In the genomic region with DNA sequence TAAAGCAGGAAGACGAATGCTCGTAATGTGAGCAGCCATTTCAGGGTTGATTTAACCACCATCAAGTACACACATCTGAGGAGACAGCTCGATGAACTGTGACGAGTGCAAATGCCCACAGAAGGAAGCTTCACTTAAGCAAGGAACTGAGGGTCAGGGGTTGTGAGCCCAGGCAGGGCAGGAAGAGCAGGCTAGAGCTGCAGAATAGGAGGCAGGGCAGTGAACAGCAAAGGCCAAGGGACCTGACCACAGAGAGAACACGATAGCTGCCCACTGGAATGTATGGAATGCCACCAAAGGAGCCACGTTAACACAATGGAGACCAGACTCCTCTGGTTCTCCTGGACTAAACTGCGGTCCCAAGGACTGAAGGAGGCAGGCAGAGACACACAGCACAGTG, we compare ENCODE assay signal across 9 mouse cellular contexts. TPM values are rescaled to one million over a fixed set of nuclear protein-coding genes. Genes with fewer than 3 reads are reported as not detected.
DNase-seq lines count a peak whose midpoint lies in the region; ATAC-seq and TF ChIP-seq lines count a peak whose summit lies in the region.
"Had no signal": no experiment of that assay in that cellular context is flagged by ENCODE, and none has a peak within 500 bp of the region (broad histone marks: within the 10 kb centered on the region; RNA-seq: fewer than 3 reads in every experiment).

No protein-coding gene starts in this region.

- no peak for DNase-seq in hindbrain, postnatal 0 days (ENCODE audit: low spot score)
- peak; percentile 85 for DNase-seq in embryo, embryonic 10 days (ENCODE audit: low spot score)
- DNase-seq in kidney, postnatal 0 days (ENCODE audit: low spot score), result peak; percentile 75
- DNase-seq in lung, postnatal 4 days, result peak; percentile 26 to 42
- DNase-seq in cerebellum, postnatal 4 days (ENCODE audit: low spot score in 2 of 2), result no peak
- DNase-seq in testis, postnatal 10 days (ENCODE audit: low spot score), result no peak
- DNase-seq in right cerebral cortex, postnatal 25 days, result no peak

- H3K4me3 ChIP-seq in hindbrain, embryonic 12.5 days, result no peak overlapping the region
- no peak overlapping the region for H3K4me3 ChIP-seq in hindbrain, postnatal 0 days (ENCODE audit: low read length)
- no peak overlapping the region for H3K4me3 ChIP-seq in kidney, postnatal 0 days (replicated peaks; ENCODE audit: low read depth, low read length)
- H3K4me3 ChIP-seq: megakaryocyte, embryonic 14.5 days had no signal

- no peak overlapping the region for H3K4me2 ChIP-seq in hindbrain, embryonic 12.5 days (replicated peaks)
- H3K4me2 ChIP-seq in hindbrain, postnatal 0 days (ENCODE audit: low read depth, low read length), result no peak overlapping the region
- H3K4me2 ChIP-seq in kidney, postnatal 0 days (ENCODE audit: low read length), result 0 out of 2 replicates have a peak overlapping the region, but pooled peaks have one; percentile 21

- H3K9me3 ChIP-seq in hindbrain, embryonic 12.5 days (replicated peaks), result no peaks in the 10 kb centered on the region
- H3K9me3 ChIP-seq in hindbrain, postnatal 0 days (ENCODE audit: low read length), result no peaks in the 10 kb centered on the region
- no peaks in the 10 kb centered on the region for H3K9me3 ChIP-seq in kidney, postnatal 0 days (replicated peaks; ENCODE audit: low read length)

- TF ChIP-seq CTCF in hindbrain, postnatal 0 days (IDR thresholded peaks at IDR 0.05; ENCODE audit: low read depth), result no peak
- TF ChIP-seq CTCF in kidney, postnatal 0 days (IDR thresholded peaks at IDR 0.05; ENCODE audit: low read depth), result no peak

- no peak for ATAC-seq in hindbrain, embryonic 12.5 days (ENCODE audit: low FRiP score)
- no peak for ATAC-seq in hindbrain, postnatal 0 days
- peak; percentile 76 for ATAC-seq in kidney, postnatal 0 days (replicated peaks; ENCODE audit: low FRiP score, low read depth)

- H3K36me3 ChIP-seq in hindbrain, embryonic 12.5 days, result no peaks in the 10 kb centered on the region
- H3K36me3 ChIP-seq in hindbrain, postnatal 0 days (ENCODE audit: insufficient read depth, low read length), result no peaks in the 10 kb centered on the region
- H3K36me3 ChIP-seq in kidney, postnatal 0 days (ENCODE audit: insufficient read depth, low read length), result no peaks in the 10 kb centered on the region

- H3K27me3 ChIP-seq in hindbrain, embryonic 12.5 days, result no peaks in the 10 kb centered on the region
- no peaks in the 10 kb centered on the region for H3K27me3 ChIP-seq in hindbrain, postnatal 0 days (ENCODE audit: insufficient read depth, low read length)
- no peaks in the 10 kb centered on the region for H3K27me3 ChIP-seq in kidney, postnatal 0 days (ENCODE audit: insufficient read depth, low read length)

- WGBS in hindbrain, embryonic 12.5 days, result 6% methylated on average over 7 of the region's 7 CpGs
- 18% methylated on average over 7 of the region's 7 CpGs for WGBS in hindbrain, postnatal 0 days
- 8% methylated on average over 7 of the region's 7 CpGs for WGBS in kidney, postnatal 0 days

- H3K27ac ChIP-seq in hindbrain, embryonic 12.5 days, result peak overlapping the region; percentile 55; the same call in 1 of the 2 replicates
- H3K27ac ChIP-seq in hindbrain, postnatal 0 days, result no peak overlapping the region
- H3K27ac ChIP-seq in kidney, postnatal 0 days, result peak overlapping the region; percentile 78

- no peak overlapping the region for H3K9ac ChIP-seq in hindbrain, embryonic 12.5 days
- no peak overlapping the region for H3K9ac ChIP-seq in hindbrain, postnatal 0 days (replicated peaks; ENCODE audit: low read length)
- no peak overlapping the region; the same call in 1 of the 2 replicates for H3K9ac ChIP-seq in kidney, postnatal 0 days (ENCODE audit: low read depth, low read length)

- H3K4me1 ChIP-seq in hindbrain, embryonic 12.5 days, result peaks cover 26% of the 10 kb centered on the region
- peaks cover 11% of the 10 kb centered on the region for H3K4me1 ChIP-seq in hindbrain, postnatal 0 days (ENCODE audit: insufficient read depth, low read length)
- H3K4me1 ChIP-seq in kidney, postnatal 0 days (replicated peaks; ENCODE audit: insufficient read depth, low read length), result peaks cover 37% of the 10 kb centered on the region

RNA-seq across cellular contexts. Expression of a gene that starts 5.5 kb away (rescaled TPM):
- polyA plus RNA-seq in hindbrain, embryonic 12.5 days (2016; fragmentation: Nextera tagmentation; extraction: Ambion mirVana), result 21.1 and 22.1 TPM in 2 replicates
- total RNA-seq in hindbrain, postnatal 0 days (2014; rRNA removed), result 68.0 and 79.6 TPM in 2 replicates
- polyA plus RNA-seq in hindbrain, postnatal 0 days (2015; fragmentation: Nextera tagmentation; extraction: Ambion mirVana), result 36.2 TPM in 2 replicates
- polyA plus RNA-seq in kidney, postnatal 0 days (2015; fragmentation: Nextera tagmentation; extraction: Ambion mirVana), result 28.8 and 31.8 TPM in 2 replicates

RNA-seq across cellular contexts. Expression of a gene that starts 35.6 kb away (rescaled TPM):
- polyA plus RNA-seq in hindbrain, embryonic 12.5 days (2016; fragmentation: Nextera tagmentation; extraction: Ambion mirVana), result 155 and 162 TPM in 2 replicates
- 43.8 TPM in 2 replicates for total RNA-seq in hindbrain, postnatal 0 days (2014; rRNA removed)
- polyA plus RNA-seq in hindbrain, postnatal 0 days (2015; fragmentation: Nextera tagmentation; extraction: Ambion mirVana), result 60.2 and 63.2 TPM in 2 replicates
- polyA plus RNA-seq in kidney, postnatal 0 days (2015; fragmentation: Nextera tagmentation; extraction: Ambion mirVana), result 77.9 and 88.6 TPM in 2 replicates

RNA-seq across cellular contexts. Expression of a gene that starts 51.9 kb away (rescaled TPM):
- polyA plus RNA-seq in hindbrain, embryonic 12.5 days (2016; fragmentation: Nextera tagmentation; extraction: Ambion mirVana), result 18.9 and 20.9 TPM in 2 replicates
- total RNA-seq in hindbrain, postnatal 0 days (2014; rRNA removed), result 14.5 and 15.6 TPM in 2 replicates
- 15.0 and 15.8 TPM in 2 replicates for polyA plus RNA-seq in hindbrain, postnatal 0 days (2015; fragmentation: Nextera tagmentation; extraction: Ambion mirVana)
- 17.2 and 17.3 TPM in 2 replicates for polyA plus RNA-seq in kidney, postnatal 0 days (2015; fragmentation: Nextera tagmentation; extraction: Ambion mirVana)

Comparison
In these comparisons a context has a peak if more than half of its experiments do, and no peak if none do; other contexts are left out.
1. DNase-seq: peak in embryo, embryonic 10 days (single experiment), kidney, postnatal 0 days (single experiment) and lung, postnatal 4 days (2 of 2); none in hindbrain, postnatal 0 days (single experiment), cerebellum, postnatal 4 days (0 of 2), testis, postnatal 10 days (single experiment) and right cerebral cortex, postnatal 25 days (single experiment).